Mouse (Mus musculus) testis, postnatal 10 days (tissue): ENCODE data around the gene Dlgap1.
"Not testable (repeated sequence)": the region's sequence is repeated elsewhere in the genome, so short reads cannot be mapped to it uniquely, and the experiment has no call there.

Experiments
- DNase-seq: peaks from one replicate; pipeline ENCODE4 v3.0.0; 2021; ENCODE audit warnings: low spot score

Gene Dlgap1

GRCm38 (mm10) chr17:70527101-70527500 is 558.2 kb downstream of the Dlgap1 start:
- no peak for DNase-seq

DNA sequence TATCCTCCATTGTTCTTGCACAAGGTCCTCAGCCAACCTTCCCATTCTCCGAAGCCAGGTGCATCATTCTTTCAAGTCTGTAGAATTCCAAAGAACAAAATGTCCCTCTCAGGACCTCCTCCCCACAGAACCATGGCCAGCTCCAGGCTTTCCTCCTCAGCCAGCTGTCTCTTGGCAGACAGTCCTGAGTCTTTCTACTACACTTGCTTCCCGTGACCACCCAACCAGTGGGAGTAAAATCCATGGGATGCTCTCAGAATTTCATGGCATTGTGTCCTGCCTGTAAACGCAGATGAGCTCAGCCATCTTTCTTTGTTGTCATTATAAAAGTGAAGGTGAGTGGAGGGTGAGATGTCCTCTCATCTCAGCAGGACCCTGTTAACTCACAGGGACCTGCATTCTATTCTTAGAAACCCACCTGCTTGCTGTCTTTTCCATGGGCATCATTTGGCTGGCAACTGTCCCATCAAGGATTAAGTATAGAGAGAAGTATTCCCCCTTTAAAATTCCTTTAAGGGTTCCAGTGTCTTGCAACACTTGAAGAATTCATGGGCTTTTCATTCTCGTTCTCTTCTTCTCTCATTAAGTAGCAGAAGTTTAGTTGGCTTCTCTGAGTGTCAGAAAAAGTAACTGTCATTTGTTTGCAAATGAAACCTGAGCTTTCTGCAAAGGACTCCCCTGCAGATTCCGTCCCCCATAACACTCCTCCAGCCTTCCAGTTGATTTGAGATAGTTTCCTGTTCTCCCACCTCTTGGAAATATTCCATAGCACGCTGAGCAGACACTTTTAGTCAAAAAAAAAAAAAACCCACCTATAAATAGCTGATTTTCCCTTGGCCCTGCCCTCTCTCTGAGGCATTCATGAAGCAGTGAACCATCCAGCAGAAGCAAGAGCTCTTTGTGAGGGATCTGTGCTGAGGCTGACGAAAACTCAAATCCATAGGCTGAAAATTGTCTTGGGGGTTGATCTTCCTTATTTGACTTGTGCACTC is 559.6 kb downstream of the Dlgap1 start:
- no peak for DNase-seq

DNA sequence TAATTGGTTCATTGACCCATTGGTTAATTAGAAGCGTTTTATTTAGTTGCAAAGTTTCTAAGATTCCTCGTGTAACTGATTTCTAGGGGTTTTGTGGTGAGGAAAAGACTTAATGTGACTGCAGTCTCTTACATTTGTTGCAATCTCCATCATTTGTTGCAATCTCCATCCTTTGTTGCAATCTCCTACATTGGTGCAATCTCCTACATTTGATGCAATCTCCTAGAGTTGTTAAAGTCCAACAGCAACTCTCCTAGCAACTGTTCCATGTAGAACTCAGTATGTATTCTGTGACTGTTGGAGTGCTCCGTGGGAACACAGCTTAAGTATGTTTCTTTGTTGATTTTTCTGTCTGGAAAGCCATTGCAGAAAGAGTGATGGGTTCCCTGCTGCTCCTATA is 565.4 kb downstream of the Dlgap1 start:
- no peak for DNase-seq

DNA sequence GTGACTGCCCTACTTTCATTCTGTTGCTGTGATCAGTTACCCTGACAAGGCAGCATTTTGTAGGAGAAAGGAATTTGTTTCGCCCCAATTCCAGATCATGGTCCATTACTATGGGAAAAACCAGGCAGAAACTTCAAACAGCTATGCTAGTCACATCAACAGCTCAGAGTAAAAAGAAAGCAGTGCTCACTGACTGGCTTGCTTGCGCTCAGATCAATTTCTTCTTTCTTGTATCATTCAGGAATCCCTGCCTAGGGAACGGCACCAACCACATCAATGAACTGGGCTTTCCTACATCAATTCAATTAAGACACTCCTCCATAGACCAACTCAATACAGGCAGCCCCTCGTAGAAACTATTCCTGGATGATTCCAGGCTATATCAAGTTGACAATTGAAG is 572.9 kb downstream of the Dlgap1 start:
- no peak for DNase-seq

DNA sequence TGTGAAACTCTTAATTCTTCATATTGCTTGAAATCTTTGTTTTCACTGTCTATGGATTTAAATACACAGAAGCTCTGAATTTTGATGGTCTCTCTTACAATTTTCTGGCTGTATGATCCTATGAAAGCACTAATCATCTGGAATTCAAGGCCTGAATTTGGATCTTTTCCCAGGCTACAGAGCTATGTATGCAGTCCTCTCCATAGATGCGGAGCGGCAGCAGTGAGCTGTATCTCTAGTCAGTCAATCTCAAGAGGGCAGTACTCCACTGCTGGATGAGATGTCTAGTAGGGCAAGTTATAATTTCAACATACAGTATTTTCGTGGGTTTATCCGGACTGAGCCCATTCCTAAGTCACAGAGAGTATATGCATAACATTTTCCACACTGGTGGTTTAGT is 581.9 kb downstream of the Dlgap1 start:
- DNase-seq: no peak

GRCm38 (mm10) chr17:70561547-70561946 is 592.7 kb downstream of the Dlgap1 start:
- DNase-seq: no peak

- no peak for DNase-seq
Measured at GRCm38 (mm10) chr17:70570848-70571247, 602.0 kb downstream of the Dlgap1 start.

DNA sequence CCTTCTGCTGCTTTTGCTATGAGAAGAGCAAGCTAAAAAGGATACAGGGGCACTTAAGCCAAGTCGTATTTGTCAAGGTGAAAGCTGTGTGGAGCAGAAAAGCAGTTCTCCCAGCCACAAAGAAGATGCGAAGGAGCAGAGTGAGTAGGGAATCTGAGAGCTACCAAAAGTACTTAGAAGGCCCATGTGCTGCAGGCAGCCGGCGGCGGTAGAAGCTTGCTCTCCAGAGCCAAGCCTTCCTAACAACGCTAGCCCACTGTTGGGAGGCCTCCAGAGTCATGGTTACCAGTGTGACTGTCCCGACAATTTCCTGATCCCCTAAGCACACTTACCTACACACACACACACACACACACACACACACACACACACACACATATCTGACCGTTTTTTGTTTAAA is 614.2 kb downstream of the Dlgap1 start:
- no peak for DNase-seq

GRCm38 (mm10) chr17:70586735-70587425 is 618.0 kb downstream of the Dlgap1 start:
- DNase-seq: no peak

GRCm38 (mm10) chr17:70587975-70588630 is 619.2 kb downstream of the Dlgap1 start:
- not testable (repeated sequence) for DNase-seq

GRCm38 (mm10) chr17:70588691-70589090 is 619.8 kb downstream of the Dlgap1 start:
- no peak for DNase-seq

DNA sequence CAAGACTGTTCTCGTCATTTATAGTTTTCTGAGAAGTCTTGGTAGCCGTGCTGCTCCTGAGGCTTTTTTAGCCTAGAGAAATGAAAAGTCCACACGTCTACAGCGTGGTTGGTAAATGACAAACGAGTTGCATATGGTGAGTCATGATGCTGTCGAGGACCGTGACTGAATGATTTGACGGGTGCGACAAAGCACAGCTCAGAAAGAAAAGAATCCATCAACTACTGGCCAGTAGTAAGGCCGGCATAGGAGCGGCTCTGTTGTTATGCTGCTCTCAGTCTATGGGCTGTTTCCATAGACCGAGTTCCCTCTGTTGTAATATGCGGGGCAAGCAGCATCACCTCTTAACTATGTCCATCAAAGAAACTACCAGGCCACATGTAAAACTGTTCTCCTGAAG is 620.3 kb downstream of the Dlgap1 start:
- no peak for DNase-seq

GRCm38 (mm10) chr17:70590506-70590905 is 621.6 kb downstream of the Dlgap1 start:
- DNase-seq: no peak

GRCm38 (mm10) chr17:70594277-70594676 is 625.4 kb downstream of the Dlgap1 start:
- no peak for DNase-seq

GRCm38 (mm10) chr17:70596326-70596725 is 627.5 kb downstream of the Dlgap1 start:
- DNase-seq: no peak

DNA sequence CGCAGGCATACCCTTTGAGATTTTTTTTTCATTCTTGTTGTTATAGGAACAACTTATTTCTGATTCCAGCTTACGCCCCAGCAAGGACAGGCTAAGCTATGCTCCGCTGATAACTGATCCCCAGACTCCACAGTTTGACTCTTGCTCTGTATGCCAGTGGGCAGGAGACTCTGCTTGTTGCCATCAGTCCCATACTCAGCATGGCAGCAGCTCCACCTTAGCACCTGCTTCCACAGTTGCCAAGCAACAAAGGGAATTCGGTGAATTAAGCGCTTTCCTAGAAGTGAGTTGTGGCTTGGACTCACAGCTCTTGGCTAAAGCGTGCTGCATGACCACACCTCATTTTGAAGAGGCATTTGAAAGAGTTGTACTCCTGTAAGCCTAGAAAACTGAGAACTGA is 631.6 kb downstream of the Dlgap1 start:
- no peak for DNase-seq

DNA sequence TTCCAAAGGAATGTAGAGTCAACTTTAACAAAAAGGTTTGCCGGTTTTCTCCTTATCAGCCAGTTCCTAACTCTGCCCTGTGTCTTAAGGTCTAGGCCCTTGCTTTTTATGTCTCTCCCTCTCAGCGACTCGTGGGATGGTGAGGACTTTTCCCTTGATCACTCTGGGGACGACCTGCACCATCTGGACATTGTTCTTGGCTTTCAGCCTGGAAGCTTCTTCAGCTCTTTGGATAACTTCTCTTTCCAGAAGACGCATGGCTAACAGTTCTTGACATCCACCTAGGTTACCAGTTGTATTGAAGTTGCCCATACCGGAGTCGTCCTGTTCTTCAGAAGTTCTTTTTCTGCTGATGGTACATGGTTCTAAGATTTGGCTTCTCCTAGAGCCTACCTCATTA is 633.2 kb downstream of the Dlgap1 start:
- no peak for DNase-seq

DNA sequence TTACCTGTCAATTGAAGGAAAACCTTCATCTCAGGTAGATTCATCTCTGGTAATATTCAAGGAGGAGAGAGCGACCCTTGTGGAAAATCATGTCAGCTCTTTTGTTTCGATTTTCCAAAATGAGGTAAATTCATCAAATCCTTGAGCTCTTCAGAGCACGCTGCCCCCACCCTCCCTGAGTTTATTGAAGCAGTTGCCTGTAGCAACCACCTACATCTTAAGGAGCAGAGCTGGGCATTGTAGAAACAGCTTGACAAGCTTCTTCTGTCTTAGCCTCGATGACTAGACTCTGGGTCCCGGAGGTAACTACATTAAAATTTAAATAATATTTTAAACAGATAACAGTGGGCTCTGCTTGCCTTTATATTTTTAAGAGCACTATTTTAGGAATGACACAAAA is 636.8 kb downstream of the Dlgap1 start:
- DNase-seq: no peak

- DNase-seq: no peak
Measured at GRCm38 (mm10) chr17:70612171-70612570, 643.3 kb downstream of the Dlgap1 start.

- no peak for DNase-seq
Measured at GRCm38 (mm10) chr17:70613897-70614296, 645.0 kb downstream of the Dlgap1 start.

DNA sequence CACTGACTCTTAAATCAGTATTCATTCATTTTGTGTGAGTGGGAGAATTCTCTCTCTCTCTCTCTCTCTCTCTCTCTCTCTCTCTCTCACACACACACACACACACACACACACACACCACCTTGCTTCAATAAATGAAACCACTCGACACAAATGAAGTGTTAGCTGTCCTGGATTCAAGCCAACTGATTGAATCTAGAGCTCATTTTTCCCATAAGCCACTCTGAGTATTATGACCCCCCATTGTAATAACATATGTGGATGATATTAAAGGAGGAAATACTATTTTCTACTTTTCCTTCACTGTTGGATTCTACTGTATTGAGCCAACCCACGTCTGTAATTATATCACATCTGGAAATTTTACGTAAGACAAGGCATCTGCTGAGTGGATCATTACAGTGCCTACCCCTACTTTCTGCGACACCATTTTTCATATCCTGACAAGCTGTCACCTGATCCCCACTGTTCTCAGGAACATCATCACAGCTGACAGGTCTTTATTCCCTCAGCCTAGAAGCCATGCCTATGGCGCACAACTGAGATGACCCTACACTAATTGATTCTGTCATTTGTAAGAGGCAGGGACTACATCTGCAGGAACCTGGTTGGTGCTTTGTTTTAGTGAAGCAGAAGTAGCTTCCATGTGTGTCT is 645.7 kb downstream of the Dlgap1 start:
- DNase-seq: no peak

- DNase-seq: no peak
Measured at GRCm38 (mm10) chr17:70622493-70622892, 653.6 kb downstream of the Dlgap1 start.
